Mouse (Mus musculus): Measurements from ENCODE around the gene Rpl3.

Gene Rpl3

GRCm38 (mm10) chr15:80115256-80115655 lies 23.6 kb upstream of the Rpl3 start:
- DNase-seq (ENCODE audit: low read depth, low spot score) = no peak

DNA sequence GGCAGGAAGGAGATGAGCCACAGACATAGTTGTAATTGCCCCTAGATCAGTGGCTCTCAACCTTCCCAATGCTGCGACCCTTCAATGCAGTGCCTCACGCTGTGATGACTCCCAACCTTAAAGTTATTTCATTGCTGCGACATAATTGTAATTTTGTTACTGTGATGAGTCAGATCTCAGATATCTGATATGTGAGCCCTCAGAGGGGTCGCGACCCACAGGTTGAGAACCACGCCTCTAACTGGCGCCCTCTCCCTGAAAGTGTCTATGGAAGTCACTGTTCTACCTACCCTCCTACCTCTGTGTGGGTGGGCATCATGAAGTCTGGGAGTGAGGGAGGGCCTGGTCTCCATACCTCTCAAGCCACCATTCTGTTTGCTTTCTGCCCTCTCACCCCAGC lies 22.7 kb upstream of the Rpl3 start:
- no peak for DNase-seq (ENCODE audit: low read depth, low spot score)

- DNase-seq (ENCODE audit: low read depth, low spot score) = no peak
Measured at GRCm38 (mm10) chr15:80112499-80112898, 20.8 kb upstream of the Rpl3 start.

- DNase-seq (ENCODE audit: low read depth, low spot score) = no peak
Measured at GRCm38 (mm10) chr15:80111436-80111835, 19.8 kb upstream of the Rpl3 start.

DNA sequence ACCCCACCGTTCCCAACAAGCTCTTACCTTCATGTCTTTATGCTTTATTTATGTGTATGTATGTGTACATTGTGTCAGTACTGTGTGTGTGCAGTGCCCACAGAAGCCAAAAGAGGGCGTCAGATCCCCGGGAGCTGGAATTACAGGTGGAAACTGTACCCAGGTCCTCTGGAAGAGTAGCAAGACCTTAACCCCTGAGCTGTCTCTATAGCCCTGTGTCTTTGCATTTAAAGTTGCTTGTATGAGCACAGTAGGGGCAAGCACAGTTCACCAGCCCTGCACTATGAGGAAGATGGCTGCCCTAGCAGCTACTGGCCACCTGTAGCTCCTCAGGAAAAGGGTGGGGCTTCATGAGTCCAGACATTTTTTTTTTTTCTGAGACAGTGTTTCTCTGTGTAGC lies 15.9 kb upstream of the Rpl3 start:
- no peak for DNase-seq (ENCODE audit: low read depth, low spot score)

DNA sequence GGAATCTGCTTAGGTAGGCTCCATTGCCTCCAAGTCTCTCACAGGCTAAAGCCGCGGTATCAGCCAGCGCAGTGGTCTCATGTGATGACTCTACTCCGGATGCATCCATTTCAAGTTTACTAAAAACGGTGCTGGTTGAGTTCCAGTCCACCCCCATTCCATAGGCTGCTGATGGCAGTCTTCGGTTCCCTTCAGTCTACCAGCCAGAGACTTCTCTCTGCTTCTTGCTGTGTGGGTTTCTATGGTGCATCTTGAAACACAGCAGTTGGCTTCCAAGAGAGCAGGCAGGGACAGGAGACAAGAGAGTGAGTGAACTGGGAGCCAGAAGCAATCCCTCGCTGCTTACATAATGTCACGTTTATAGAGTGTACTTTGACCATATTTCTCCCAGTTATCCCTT lies 15.5 kb upstream of the Rpl3 start:
- DNase-seq (ENCODE audit: low read depth, low spot score) = no peak

DNA sequence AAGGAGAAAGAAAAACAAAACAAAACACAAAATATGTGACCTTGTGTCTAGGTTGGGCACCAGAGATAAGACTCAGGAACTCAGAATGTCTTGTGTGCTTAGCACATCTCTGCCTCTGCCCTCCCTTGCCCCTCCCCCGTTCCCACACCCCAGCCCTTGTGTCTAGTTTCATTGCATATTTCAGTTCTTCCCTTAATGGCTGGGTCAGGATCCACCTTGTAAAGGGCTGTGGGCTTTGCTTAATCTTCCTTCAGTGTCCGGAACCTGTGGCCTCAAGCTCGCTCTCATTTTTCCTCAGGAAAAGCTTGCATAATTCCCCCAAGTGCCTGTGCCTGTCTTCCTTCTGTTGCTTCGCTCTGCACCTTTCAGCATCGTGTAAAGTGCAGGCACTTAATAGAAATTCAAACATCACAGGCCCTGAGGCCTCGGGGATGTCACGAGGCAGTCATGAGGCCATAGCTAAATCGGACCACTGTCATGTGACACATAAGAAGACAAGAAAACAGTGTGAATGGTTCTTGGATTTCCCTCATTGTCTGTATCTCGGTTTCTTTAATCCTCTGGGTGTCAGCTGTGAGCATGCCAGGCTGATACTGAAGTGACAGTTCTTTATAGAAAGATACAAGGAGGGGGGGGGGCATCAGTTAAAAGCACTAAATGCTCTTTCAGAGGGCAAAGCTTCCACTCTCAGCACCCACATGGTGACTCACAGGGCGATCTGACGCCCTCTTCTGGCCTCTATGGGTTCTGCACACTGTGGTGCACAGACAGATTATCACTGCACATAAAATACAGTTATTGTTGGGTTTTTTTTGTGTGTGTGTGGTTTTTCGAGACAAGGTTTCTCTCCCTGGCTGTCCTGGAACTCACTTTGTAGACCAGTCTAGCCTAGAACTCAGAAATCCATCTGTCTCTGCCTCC lies 14.1 kb upstream of the Rpl3 start:
- DNase-seq (ENCODE audit: low read depth, low spot score) = no peak

GRCm38 (mm10) chr15:80102495-80102894 lies 10.8 kb upstream of the Rpl3 start:
- DNase-seq (ENCODE audit: low read depth, low spot score) = no peak

DNA sequence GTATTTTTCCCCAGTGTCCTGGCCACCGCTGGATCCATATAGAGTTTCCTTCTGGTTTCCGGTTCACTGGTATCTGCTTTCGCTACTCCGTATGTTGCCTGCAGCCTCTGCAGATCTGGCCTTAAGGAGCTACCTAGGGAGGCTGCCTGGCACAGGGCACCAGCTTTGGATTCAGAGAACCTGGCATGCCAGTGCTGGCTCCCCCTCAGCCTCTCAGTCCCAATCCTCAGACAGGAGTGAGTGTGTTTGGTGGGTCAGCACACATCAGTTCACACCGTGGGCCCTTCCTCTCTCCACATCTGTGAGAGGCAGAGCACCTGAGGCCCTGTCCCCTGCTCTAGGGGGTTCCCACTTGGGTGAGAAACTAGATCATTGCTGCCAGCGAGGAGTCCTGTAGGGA lies 9.8 kb upstream of the Rpl3 start:
- no peak for DNase-seq (ENCODE audit: low read depth, low spot score)

GRCm38 (mm10) chr15:80100871-80101270 lies 9.2 kb upstream of the Rpl3 start:
- DNase-seq (ENCODE audit: low read depth, low spot score) = no peak

DNA sequence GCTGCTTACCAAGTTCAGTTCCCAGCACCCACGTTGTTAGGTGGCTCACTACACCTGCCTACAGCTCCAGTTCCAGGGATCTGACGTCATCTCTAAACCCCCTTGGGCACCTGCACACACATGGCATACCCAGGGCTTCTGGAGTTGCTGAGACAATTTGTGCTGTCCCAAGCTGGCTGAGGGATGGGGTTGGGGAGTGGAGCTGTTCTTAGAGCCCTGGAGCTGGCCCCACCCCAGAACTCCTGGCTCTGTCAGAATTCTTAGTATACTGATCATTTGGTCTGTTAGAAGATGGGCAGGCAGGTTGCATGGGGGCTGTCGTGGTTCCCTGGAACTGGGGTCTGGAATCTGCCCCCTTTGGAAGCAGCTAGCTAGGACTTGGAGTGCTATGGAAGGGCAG lies 8.5 kb upstream of the Rpl3 start:
- DNase-seq (ENCODE audit: low read depth, low spot score) = no peak

DNA sequence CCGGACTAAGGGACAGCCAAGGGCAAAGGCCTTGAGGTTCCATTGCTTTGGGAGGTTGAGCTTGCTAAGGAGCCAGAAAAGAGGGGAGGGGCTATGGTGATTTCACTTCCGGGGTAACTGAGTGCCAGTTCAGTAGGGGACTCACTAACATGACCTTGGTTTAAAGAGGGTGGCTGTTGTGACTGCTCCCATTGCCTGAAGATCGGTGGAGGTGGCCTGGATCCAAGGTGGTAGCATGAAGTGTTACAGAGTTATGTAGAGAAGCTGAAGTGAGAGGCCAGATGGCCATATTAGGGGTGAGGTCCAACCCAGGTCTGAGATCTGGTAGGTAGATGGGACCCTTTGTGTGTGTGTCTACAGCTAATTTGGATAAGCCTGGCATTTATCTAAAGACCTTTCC lies 7.8 kb upstream of the Rpl3 start:
- no peak for DNase-seq (ENCODE audit: low read depth, low spot score)

GRCm38 (mm10) chr15:80098809-80099208 lies 7.1 kb upstream of the Rpl3 start:
- no peak for DNase-seq (ENCODE audit: low read depth, low spot score)

- DNase-seq (ENCODE audit: low read depth, low spot score) = peak; percentile 77
Measured at GRCm38 (mm10) chr15:80097999-80098461, 6.4 kb upstream of the Rpl3 start.

DNA sequence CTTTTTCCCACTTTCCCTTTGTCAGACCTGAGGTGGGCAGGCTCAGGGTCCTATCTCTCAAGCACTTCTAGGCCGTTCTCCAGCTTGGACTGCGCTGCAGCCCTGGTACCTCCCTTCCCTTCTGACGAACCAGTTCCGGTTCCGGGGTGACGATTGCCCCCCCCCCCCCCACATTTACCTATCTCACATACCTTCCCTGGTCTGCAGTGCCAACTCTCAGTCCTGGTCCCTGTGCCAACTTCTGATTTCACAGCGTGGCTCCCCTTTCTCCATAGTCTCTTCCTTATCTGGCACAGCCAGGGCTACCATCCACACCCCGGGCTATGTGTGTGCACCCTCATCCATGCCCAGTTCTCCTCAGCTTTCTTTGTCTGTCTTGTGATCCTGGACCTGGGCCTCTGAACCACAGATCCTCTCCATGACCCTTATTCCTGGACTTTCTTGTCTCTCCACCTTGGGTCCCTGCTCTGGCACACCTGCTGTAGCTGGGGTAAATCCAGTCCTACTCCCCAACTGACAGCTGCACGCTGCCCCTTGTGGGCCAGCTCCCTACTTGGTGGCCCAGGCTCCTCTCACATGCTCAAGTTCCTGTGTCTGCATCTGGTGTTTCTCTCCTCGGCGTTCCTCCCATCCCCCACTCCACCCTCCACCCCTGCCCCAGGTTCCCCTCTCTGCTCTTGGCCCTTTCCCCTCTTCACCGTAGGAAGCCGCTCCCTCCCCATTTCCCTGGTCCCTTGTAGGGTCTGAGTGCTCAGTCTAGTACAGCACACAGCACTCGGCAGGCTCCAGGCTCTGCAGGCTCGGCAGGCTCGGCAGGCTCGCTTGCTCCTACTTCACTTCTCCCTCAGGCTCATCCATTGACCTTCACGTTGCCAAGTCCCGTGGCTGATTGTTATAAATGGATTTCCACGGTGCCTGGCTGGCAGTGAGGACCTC lies 5.5 kb upstream of the Rpl3 start:
- peak; percentile 58 for DNase-seq (ENCODE audit: low read depth, low spot score)

- no peak for DNase-seq (ENCODE audit: low read depth, low spot score)
Measured at GRCm38 (mm10) chr15:80096406-80096805, 4.7 kb upstream of the Rpl3 start.

GRCm38 (mm10) chr15:80095596-80095995 lies 3.9 kb upstream of the Rpl3 start:
- DNase-seq (ENCODE audit: low read depth, low spot score) = no peak

- DNase-seq (ENCODE audit: low read depth, low spot score) = no peak
Measured at GRCm38 (mm10) chr15:80094201-80094600, 2.5 kb upstream of the Rpl3 start.

DNA sequence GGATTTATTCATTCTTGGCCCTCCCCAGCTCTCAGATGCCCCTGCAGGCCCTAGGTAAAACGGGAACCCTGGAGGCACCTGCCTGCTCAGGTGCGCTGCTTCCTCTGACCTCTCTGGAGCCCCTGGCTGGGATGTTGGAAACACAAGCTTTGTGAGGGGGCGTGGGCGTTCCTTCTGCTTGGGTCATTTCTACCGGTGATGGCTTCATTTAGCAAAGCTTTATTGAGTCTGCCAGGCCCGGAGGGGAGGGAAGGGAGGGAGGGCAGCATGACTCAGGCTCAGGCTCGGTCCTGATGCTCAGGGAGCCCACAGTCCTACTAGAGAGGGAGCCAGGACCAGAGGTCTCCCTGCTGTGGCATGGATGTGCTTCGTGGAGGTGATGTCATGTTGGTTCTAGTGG lies 931 bp upstream of the Rpl3 start:
- DNase-seq (ENCODE audit: low read depth, low spot score) = no peak

GRCm38 (mm10) chr15:80092041-80092441 lies 373 bp upstream of the Rpl3 start:
- no peak for DNase-seq (ENCODE audit: low read depth, low spot score)

DNA sequence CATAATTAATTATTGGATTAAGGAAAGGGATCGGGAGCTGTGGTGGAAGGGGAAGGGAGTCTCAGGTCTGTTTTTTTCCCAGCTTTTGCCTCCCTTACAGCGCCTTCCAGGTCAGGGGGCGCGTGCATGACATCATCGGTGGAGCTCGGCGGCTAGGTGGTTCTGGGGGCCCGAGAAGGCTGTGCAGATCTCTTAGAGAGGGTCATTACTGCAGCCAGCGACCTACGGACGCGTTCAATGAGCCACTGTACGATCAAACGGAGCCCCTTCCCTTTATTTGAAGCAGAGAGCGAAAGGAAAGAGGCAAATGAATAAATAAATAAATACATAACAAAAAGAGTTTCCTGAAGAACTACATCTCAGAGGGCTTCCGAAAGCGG lies 937 bp downstream of the Rpl3 start:
- no peak for DNase-seq (ENCODE audit: low read depth, low spot score)

DNA sequence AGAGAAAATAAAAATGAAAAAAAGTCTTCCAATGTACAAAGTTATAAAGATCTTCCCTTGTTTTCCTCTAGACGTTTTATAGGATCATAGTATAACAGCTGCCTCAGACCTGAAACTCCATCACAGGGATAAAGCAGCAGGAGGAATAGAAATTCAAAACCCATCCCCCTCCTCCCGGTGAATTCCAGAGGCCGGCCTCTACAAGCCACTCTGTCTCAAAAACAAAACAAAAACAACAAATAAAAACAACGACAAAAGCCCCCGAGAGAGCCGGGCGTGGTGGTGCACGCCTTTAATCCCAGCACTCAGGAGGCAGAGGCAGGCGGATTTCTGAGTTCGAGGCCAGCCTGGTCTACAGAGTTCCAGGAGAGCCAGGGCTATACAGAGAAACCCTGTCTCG lies 1.5 kb downstream of the Rpl3 start:
- DNase-seq (ENCODE audit: low read depth, low spot score) = no peak

- peak; percentile 88 for DNase-seq (ENCODE audit: low read depth, low spot score)
Measured at GRCm38 (mm10) chr15:80088637-80089036, 3.0 kb downstream of the Rpl3 start.
